Mouse (Mus musculus): Measurements from ENCODE around the gene Mief1.

The Mief1 gene

DNA sequence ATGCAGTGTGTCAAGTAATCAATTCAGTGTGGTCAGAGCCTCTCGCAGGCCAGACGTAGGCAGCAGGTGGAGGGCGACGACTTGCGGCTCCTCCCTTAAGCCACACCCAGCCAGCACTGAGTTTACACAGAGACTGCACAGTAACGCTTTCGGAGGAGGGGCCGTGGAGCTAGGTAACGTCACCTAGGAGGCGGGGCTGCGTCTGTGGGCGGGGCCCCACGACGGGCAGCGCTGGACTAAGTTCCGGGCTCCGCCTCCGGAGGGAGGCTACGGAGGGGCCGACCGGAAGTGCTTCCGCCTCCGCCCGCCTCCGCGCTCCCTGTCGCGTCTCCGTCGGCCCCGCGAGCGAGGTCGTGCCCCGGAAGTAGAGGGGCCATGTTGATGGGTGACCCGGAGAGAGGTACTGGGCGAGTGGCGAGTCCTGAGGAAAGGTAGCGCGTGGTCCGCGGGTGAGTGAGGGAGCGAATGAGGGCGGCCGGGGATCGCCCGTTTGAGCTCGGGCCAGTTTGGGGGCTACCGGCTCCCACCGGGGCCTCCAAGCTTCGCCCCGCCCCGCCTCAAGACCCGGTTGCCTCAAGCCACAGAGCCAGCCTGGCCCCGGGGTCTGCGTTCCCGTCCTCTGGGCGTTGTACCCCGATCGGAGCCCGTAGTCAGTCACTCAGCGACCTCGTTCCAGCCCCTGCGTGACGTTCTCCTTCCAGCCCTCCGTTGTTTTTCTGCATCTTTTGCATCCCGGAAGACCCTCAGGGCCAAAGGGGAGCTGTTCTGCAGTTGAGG lies at the start of gene Mief1:
Gene Mief1 (plus strand): TSS at position 286 of the 777 bp plus-strand sequence.
- DNase-seq (ENCODE audit: low read depth, low spot score) = peak; percentile 95

DNA sequence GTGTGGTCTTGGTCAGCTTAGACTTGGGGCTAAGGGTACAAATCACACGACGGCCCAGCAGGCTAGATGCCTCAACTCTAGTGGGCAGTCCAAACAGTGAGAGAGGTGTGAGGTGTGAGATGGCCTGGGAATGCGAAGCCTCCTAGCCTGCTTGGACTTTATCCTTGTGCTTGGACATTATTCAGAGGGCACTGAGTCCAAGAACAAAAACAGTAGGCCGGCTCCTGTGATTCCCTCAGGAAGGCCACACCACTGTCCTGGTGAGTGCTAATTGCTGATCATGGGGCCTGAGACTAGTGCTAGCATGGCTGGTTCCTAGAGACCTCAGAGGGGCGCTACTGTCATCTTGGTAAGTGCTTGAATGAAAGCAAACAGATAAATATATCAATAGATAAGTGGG lies 44.9 kb upstream of the Mief1 start:
- DNase-seq (ENCODE audit: low read depth, low spot score) = no peak

- DNase-seq (ENCODE audit: low read depth, low spot score) = no peak
Observed at GRCm38 (mm10) chr15:80190075-80190474, 43.7 kb upstream of the Mief1 start.

DNA sequence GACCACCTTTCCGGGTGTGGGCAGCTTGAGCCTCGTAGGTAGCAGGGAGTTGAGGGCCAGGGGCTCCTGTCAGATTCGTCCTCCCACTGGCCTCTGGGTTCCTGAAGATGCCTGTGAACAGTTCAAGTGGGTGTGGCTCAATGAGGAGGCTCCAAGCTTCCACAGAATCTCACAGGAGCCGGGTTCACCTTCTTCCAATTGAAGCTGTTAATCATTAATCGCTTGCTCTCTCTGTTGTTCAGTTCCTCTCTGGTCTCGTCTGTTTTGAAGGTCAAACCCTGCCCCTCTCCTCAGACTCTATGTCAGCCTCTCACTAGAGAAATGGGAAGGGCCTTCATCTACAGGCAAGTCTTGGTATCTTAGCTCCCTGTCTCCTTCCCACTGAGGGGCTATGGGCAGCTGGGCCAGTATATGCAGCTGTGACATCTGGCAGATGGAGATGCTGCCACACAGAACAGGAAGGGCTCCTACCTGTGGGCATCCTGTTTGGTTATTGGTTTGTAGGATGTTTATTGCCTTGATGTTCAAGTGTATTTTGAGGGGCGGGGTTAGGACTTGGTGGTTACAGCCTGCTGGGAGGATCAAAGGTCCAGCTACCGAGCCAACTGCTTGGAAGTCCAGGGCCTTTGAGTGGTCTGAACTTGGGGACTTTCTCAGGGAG lies 42.1 kb upstream of the Mief1 start:
- DNase-seq (ENCODE audit: low read depth, low spot score) = no peak

DNA sequence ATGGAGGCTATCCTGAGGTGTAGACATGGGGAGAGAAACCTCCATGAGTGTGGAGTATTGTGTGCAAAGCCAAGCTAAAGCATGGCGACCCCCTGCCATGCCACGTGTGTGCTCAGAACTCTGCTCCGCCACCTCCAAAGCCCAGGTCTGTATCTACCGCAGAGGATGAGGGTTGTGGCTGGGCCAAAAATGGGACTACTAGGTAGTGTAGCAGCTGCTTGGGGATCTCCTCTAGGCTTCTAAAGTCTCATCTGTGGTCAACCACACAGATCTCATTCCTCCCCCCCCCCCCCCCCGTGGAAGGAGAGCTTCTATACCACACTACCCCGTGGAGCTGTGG lies 41.6 kb upstream of the Mief1 start:
- no peak for DNase-seq (ENCODE audit: low read depth, low spot score)

- DNase-seq (ENCODE audit: low read depth, low spot score) = no peak
Observed at GRCm38 (mm10) chr15:80192847-80193246, 41.0 kb upstream of the Mief1 start.

DNA sequence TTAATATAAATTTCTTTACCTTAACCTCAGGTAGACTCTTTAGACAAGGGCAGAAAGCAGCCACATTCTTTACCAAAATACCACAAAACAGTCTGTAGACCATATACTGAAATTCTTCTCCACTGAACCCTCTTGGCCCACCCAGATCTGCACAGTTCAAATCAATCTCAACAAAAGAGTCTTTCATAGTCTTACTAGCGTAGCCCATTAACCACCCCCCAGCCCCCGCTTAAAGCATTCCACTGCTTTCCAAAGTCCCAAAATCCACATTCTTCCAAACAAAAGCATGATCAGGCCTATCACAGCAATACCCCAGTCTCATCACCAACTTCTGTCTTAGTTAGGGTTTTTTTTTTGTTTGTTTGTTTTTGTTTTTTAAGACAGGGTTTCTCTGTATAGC lies 34.3 kb upstream of the Mief1 start:
- no peak for DNase-seq (ENCODE audit: low read depth, low spot score)

GRCm38 (mm10) chr15:80202111-80202775 lies 31.6 kb upstream of the Mief1 start:
- no peak for DNase-seq (ENCODE audit: low read depth, low spot score)

DNA sequence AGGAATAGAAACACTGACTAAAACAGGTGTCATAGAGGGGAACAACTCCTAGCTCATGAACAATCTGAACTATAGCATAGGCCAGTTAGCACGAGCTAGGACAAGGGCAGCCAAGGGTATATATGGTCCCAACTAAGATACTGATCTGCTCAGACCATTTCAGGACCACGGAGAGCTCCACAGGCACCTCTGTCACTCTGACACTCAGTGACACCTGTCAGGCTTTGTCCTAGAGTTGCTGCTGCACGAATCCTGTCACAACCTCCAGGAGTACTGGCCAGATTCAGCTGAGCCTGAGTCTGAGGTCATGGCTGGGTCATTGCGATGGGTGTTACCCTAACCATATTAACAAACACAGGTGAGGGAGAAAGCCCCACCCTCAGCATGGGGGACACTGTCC lies 30.4 kb upstream of the Mief1 start:
- no peak for DNase-seq (ENCODE audit: low read depth, low spot score)

DNA sequence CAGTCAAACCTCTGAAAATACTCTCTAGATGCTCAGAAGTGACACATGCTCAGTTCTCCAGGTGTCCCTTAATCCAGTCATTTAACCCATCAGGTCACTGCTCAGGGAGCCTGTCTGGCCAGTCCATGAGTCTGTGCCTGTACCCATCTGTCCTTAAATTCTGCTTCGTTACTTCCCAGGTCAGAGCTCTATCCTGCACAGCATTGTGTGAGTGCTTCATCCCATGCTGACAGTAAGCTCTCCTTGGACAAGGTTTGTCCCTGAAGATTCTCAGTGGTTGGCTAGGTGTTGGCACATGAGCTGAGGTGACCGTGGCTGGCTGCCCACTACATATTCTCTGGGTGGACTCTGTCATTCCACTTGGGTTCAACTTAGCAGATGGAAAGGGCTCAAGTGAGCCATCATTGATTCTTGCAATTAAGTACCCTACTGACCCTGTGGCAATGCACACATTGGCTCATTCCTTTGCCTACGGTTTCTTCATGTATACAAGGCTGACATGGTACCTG lies 27.7 kb upstream of the Mief1 start:
- no peak for DNase-seq (ENCODE audit: low read depth, low spot score)

DNA sequence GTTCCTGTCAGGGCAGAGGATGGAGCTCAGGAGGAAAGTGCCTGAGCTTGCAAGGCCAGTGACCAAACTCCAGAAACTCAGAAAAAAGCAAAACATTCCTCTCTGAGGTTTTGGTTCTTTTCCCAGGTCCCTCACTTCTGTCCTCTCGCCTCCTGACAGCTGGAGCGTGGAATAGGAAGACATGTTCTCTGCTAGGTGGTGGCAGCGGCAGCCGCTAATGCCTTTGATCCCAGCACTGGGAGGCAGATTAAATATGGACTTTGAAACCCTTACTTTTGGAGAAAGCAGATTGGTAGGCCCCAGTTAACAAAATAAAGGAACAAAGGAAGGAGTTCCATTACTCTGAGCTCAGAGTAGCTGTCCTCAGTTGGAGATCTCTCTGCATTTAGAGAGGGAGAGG lies 25.4 kb upstream of the Mief1 start:
- no peak for DNase-seq (ENCODE audit: low read depth, low spot score)

DNA sequence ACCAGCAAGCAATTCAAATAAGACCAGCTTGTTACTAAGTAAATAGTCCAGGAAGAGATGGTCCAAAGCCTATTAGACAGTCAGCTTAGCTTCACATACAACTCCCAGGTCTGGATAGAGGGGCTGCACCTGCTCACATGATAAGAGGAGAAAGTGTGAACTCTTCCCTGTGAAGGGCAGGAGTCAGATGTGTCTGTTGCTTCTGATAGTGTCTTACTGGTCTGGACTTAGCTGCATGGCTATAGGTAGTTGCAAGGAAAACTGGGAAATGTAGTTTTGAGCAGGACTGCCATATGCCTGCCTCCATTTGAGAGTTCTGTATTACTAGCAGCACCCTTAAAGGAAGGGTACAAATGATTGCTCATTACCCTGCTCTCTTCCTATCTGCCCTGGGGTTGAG lies 20.1 kb upstream of the Mief1 start:
- no peak for DNase-seq (ENCODE audit: low read depth, low spot score)

DNA sequence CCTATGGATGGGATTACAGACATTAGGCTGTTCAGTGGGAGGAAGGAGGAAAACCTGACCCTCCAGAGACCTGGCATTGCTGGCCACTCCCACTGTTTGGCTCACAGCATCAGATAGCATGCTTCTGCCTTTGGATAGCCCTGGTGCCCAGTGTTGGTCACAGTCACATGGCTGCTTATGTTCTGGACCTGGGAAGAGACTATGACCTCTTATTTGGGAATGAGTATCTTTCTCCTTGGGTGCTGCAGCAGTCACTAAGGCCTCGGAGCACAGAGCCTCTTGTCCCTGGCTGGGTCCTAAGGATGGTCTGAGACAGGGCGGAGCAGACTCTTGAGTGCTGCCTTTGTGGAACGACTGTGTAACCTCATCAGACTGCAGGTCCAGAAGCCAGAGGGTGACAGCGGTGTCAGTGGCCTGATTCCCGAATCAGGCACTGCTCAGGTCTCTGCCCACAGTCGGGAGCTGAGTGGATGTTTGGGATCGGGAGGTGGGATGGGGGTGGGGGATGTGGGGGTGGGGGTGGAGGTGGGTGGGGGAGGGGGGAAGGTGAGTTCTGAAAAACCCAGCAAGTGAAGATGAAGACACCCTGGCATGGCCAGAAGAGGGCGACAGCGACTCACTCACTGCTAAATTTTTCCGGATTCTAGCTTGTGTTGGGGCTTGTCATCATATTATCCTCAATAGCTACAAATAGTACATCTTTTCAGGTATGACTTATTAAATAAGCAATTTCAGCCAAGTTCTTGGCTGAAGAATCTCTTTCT lies 17.9 kb upstream of the Mief1 start:
- no peak for DNase-seq (ENCODE audit: low read depth, low spot score)

GRCm38 (mm10) chr15:80216480-80216820 lies 17.4 kb upstream of the Mief1 start:
- no peak for DNase-seq (ENCODE audit: low read depth, low spot score)

DNA sequence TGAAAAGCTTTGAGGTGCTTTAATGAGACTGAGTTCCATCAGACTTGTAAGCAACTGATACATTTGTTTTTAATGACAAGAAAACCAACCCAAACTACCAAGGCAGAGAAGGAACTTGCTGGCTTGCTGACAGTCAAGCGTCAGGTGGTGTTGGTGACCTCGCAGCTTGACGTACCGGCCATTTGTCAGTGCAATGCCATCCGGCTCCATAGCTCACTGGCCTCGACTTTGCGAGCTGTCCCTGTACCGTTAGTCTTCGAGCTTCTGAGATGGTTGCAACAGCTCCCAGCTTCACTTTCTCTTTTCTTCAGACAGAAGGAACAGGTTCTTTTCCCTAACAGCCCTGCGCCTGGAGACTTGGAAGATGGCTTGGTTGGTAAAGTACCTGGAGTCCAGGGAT lies 16.3 kb upstream of the Mief1 start:
- DNase-seq (ENCODE audit: low read depth, low spot score) = no peak

DNA sequence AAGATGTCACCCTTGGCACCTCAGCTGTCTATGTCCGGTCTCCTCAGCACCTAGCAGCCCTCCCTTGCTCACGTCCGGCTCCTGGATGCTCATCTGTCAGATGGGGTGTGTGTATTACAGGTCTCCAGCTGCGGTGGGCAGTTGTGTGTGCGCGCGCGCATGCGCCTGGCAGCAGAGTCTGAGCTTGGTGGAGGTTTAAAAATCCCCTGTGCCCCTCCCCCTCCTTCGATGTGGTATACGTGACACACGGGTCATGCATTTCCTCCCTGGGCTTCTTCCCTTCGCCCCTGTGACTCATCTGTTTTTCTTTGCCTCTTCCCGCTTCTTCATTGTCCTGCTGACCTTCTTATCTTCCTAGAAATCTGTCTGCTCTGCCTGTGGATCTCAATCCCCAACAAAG lies 14.6 kb upstream of the Mief1 start:
- no peak for DNase-seq (ENCODE audit: low read depth, low spot score)

DNA sequence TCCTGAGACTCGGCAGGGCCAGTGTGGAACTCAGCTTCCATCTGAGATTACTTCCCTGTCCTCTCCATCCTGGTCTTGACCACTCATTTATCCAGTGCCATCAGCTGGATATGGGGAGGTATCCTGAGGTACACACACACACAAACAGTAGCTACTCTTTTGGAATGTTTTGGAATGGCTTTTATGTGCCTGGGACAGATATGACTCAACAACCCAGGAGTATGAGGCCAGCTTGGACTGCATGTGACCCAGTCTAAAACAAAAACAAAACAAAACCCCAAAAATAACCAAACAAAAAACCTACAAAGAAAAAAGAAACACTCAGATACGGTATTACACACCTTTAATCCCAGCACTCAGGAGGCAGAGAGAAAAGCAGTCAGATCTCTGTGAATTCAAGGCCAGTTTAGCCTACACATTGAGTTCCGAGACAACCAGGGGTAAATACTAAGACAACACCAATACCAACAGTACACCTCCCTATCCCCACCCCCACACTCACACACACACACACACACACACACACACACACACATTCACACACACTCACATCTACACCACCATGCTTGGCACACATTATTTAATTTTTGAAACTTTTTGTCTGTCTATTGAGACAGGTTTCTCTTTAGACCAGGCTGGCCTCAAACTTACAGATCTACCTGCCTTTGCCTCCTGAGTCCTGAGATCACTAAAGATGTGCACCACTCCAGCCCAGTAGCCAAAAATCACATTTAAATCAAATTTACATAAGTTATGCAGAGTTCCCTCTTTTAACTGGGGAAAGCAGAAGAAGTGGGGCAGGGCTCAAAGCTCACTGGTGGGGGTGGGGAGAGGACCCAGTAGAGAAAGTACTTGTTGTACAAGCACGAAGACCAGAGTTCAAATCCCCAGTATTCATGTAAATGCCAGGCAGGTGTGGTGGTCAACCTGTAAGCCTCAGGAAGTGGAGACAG lies 13.8 kb upstream of the Mief1 start:
- no peak for DNase-seq (ENCODE audit: low read depth, low spot score)

- no peak for DNase-seq (ENCODE audit: low read depth, low spot score)
Observed at GRCm38 (mm10) chr15:80221031-80221430, 12.8 kb upstream of the Mief1 start.

GRCm38 (mm10) chr15:80223751-80224150 lies 10.1 kb upstream of the Mief1 start:
- no peak for DNase-seq (ENCODE audit: low read depth, low spot score)

- peak; percentile 54 for DNase-seq (ENCODE audit: low read depth, low spot score)
Observed at GRCm38 (mm10) chr15:80225208-80225607, 8.6 kb upstream of the Mief1 start.

DNA sequence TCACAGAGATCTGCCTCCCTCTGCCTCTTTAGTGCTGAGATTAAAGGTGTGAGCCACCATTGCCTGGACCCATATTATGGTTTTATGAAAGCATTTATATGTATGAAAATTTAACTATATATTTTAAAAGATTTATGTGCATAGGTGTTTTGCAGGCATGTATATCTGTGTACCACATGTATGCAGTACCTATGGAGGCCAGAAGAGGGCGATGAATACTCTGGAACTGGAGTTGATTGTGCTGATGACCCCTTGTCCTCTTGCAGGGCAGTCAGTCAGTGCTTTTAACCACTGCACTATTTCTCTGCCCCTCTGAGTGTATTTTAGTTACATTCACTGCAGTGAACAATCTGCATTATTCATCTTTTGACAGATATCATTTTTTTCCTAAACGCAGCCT lies 8.0 kb upstream of the Mief1 start:
- DNase-seq (ENCODE audit: low read depth, low spot score) = peak; percentile 36

Measured in retina, adult 2 months (tissue).